Mouse (Mus musculus) E14TG2a.4 (cell line): ENCODE data around the gene Tbc1d22a.
A peak's percentile ranks its signal among the peaks of the same experiment; 100 is the strongest.
"Not testable (repeated sequence)": the region's sequence is repeated elsewhere in the genome, so short reads cannot be mapped to it uniquely, and the experiment has no call there.

ENCODE experiments used
- H3K27me3 ChIP-seq: 2 replicates; pipeline ENCODE4 v1.6.1; 2014; ENCODE audit warnings: low read length, control low read depth; ENCODE audit not compliant: insufficient read depth
- H3K36me3 ChIP-seq: 2 replicates; pipeline ENCODE4 v1.6.1; 2014; ENCODE audit warnings: low read length, control low read depth; ENCODE audit not compliant: insufficient read depth
- H3K4me1 ChIP-seq: replicated peaks from 2 replicates; pipeline ENCODE4 v1.6.1; 2014; ENCODE audit warnings: low read depth, low read length, control low read depth
- H3K4me3 ChIP-seq: replicated peaks from 2 replicates; pipeline ENCODE4 v1.5.1; 2014; ENCODE audit warnings: mild to moderate bottlenecking, low read length
- H3K9me3 ChIP-seq: 2 replicates; pipeline ENCODE4 v1.6.1; 2014; ENCODE audit warnings: low read length, control low read depth
- CTCF ChIP-seq: conservative IDR thresholded peaks from 2 replicates; pipeline ENCODE4 v1.5.1; 2014; ENCODE audit warnings: low read length
- NANOG ChIP-seq: IDR thresholded peaks from 2 replicates; pipeline ENCODE4 v1.6.1; 2014; ENCODE audit warnings: borderline replicate concordance, low read length, mixed read lengths
- POU5F1 ChIP-seq: IDR thresholded peaks from 2 replicates; pipeline ENCODE4 v1.6.1; 2014; ENCODE audit warnings: low read length, borderline replicate concordance

The Tbc1d22a gene

DNA sequence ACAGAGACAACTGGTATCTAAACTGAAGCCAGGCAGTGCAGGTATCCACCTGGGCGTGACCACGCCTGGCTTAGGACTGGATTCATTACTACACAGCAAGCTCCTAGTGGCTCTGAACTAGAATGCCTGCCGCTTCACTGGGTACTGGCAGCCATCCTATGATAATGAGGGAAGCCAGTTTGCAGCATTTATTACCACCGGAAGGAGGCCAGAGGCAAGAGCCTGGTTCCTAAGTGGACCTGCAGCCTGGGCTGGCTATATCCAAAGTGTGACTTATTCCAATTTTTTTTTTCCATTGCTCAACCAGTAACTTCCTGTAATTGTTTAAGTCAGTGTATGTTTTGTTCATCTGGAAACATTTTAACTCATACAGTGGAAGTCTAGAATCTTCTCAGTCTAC, 7.9 kb upstream of the Tbc1d22a start:
- Histone ChIP-seq H3K4me3 (no peak overlapping the region), H3K27me3 (peaks cover 4% of the 10 kb centered on the region; the same call in 1 of the 2 replicates), H3K36me3 (peaks cover 13% of the 10 kb centered on the region), H3K4me1 (peaks cover 49% of the 10 kb centered on the region), H3K9me3 (no peaks in the 10 kb centered on the region)
- no peak for TF ChIP-seq POU5F1
- no peak for TF ChIP-seq NANOG
- no peak for TF ChIP-seq CTCF

DNA sequence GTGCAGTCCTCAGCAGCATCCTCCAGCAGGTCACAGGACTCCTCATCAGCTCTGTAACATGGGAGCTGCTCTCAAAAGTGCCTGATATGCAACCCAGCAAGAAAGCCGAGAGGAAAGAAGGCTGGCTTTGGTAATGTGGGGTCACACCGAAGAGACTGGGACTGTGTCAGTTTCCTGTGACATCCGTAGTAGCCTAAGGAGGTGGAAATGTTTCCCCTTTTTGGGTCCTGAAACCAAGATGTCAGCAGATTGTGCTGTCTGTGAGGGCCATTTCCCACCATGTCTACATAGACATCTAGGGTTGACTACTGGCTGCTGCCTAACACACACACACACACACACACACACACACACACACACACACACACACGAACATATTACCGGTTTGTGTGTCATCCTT, 2.1 kb upstream of the Tbc1d22a start:
- Histone ChIP-seq H3K36me3 (peaks cover 21% of the 10 kb centered on the region), H3K4me1 (peaks cover 37% of the 10 kb centered on the region)
- H3K27me3 ChIP-seq, H3K4me3 ChIP-seq, H3K9me3 ChIP-seq: not testable (repeated sequence)

DNA sequence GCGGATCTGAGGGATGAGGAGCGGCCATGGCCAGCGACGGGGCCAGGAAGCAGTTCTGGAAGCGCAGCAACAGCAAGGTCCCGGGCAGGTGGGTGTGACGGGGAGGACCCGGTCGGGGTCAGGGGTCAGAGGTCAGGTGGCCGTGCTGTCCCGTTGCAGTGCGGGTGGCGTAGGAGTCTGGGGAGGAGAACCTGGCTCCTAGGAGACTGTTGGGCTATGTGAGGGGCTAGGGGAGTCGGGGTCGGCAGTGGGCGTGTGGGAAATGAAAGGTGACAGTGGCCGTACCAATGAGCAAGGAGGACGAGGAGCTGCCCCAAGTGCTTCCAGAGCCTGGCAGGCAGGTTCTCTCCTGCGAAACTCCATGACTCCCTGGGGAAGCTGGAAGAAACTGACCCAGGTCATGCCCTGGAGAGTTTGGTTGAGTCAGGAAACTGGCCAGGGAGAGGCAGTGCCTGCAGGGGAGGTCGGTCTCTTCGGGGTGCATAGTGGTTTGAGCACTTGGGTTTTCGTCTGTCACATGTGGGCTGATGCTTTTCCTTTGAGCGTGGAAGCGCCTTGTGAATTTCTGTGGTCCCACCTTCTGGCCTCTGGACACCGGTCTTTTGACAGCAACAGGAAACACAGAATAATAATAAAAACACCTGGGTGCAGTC, 416 bp downstream of the Tbc1d22a start:
- peaks cover 21% of the 10 kb centered on the region for H3K36me3 ChIP-seq
- peak overlapping the region; percentile 97 for H3K4me3 ChIP-seq
- TF ChIP-seq NANOG (no peak), POU5F1 (no peak), CTCF (no peak)
- no peaks in the 10 kb centered on the region for H3K27me3 ChIP-seq
- H3K9me3 ChIP-seq, result no peaks in the 10 kb centered on the region
- H3K4me1 ChIP-seq, result peaks cover 33% of the 10 kb centered on the region

DNA sequence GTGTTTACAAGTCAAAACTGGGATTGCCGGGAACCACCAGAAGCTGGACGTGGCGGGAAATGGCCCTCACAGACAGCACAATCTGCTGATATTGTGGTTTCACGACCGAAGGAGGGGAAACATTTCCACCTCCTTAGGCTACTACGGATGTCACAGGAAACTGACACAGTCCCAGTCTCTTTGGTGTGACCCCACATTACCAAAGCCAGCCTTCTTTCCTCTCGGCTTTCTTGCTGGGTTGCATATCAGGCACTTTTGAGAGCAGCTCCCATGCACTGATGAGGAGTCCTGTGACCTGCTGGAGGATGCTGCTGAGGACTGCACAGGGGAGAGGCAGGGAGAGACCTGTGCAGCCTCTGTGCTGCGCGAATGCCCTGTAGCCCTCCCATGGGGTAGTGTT, 2.4 kb downstream of the Tbc1d22a start:
- H3K4me1 ChIP-seq, result peaks cover 49% of the 10 kb centered on the region
- not testable (repeated sequence) for H3K27me3 ChIP-seq, H3K36me3 ChIP-seq, H3K4me3 ChIP-seq, H3K9me3 ChIP-seq

DNA sequence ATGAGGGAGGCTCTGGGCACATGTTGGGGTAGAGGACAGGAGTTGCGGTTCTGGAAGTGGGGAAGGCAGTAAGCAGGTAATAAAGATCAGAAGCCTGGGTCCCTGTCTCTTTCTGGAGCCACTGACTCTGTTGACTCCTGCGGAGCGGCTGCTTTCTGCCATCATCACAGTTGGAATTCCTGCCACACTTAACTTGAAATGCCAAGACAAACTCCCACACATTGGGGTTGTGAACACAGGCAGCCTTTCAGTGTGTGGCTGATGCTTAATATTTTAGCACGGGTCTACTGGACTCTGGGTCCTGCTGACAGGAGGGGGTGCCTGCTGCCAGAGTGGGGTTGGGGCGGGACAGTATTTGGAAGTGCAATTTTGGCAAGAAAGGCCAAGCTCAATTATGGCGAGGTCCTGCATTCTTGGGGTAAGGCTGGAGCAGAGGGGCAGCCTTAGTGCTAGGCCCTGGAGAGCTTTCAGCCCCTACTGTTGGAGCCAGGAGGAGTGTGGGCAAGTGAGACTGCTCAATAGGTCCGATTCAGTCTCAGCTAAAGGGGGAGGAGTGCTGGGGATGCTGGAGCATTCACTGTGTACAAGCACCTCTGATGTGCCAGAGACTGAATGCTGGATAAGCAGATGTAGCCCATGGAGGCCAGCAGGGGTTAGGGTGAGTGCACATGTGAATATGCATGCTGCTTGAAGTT, 5.4 kb downstream of the Tbc1d22a start:
- H3K4me3 ChIP-seq, result no peak overlapping the region
- no peaks in the 10 kb centered on the region for H3K27me3 ChIP-seq
- no peak for TF ChIP-seq CTCF
- TF ChIP-seq POU5F1, result no peak
- no peak for TF ChIP-seq NANOG
- no peaks in the 10 kb centered on the region for H3K36me3 ChIP-seq
- H3K9me3 ChIP-seq, result peaks cover 9% of the 10 kb centered on the region
- peaks cover 33% of the 10 kb centered on the region for H3K4me1 ChIP-seq

DNA sequence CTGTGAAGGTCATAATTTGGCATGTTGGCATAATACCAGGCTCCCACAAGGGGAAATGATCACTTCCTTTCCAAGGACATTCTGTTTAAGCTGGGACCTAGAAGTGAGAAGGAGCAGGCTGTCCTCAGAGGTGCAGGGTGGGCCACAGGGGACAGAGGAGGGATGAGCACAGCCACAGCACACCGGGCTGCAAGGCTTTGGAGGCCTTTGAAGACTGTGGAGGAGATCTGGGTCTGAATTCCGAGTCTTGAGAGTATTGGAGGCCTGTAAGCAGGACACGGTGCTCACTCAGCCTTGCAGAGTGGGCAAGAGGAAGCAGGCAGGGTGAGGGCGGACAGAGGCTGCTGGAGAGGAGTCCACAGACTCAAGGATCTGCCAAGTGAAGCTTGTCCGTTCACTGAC, 6.0 kb downstream of the Tbc1d22a start:
- Histone ChIP-seq H3K27me3 (no peaks in the 10 kb centered on the region), H3K36me3 (no peaks in the 10 kb centered on the region), H3K4me1 (peaks cover 30% of the 10 kb centered on the region), H3K9me3 (peaks cover 9% of the 10 kb centered on the region), H3K4me3 (no peak overlapping the region)
- no peak for TF ChIP-seq NANOG
- TF ChIP-seq CTCF, result no peak
- no peak for TF ChIP-seq POU5F1

DNA sequence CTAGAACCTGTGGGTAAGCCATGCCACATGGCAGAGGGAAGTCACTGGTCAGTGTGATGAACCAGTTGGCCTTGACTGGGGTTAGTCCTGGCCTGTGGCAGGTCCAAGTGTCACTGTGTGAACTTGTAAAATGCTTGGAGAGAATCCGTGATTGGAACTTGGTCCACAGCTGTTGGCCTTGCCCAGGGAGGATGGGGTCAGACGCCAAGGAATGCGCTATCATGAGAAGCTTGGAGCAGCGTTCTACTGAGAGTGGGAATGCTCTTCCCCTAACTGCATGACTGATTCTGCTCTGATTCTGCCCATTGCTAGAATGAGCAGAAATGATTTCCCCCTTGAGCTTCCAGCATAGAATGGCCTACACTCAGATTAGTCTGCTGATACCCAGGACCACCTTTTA, 6.5 kb downstream of the Tbc1d22a start:
- TF ChIP-seq NANOG, result no peak
- TF ChIP-seq CTCF, result no peak
- no peak for TF ChIP-seq POU5F1
- H3K9me3 ChIP-seq, result peaks cover 9% of the 10 kb centered on the region
- peaks cover 30% of the 10 kb centered on the region for H3K4me1 ChIP-seq

DNA sequence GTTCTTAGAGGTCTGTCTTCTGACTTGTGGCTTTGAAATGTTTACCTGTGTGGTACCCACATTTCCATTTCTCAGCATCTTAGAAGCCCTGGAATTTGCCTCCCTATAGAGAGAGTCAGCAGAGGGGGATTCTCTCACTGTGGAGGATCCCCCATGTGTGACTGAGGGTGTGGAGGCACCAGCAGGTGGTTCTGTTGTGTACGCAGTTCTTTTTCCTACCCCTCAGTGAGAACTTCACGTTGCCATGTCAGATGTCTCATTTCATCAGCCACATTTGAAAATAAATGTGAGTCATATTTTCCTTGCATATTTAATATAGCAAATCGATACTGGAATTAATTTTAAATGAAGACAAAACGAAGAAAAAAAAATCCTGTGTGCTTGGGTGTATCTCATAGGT, 7.1 kb downstream of the Tbc1d22a start:
- H3K4me1 ChIP-seq, result peaks cover 30% of the 10 kb centered on the region
- no peaks in the 10 kb centered on the region for H3K27me3 ChIP-seq
- TF ChIP-seq CTCF (no peak), POU5F1 (no peak), NANOG (no peak)
- H3K36me3 ChIP-seq, result no peaks in the 10 kb centered on the region
- H3K9me3 ChIP-seq, result peaks cover 9% of the 10 kb centered on the region
- no peak overlapping the region for H3K4me3 ChIP-seq

More for the DNA sequence above, 6.5 kb downstream of the Tbc1d22a start:
- Histone ChIP-seq H3K27me3 (no peaks in the 10 kb centered on the region), H3K36me3 (no peaks in the 10 kb centered on the region), H3K4me3 (no peak overlapping the region)

DNA sequence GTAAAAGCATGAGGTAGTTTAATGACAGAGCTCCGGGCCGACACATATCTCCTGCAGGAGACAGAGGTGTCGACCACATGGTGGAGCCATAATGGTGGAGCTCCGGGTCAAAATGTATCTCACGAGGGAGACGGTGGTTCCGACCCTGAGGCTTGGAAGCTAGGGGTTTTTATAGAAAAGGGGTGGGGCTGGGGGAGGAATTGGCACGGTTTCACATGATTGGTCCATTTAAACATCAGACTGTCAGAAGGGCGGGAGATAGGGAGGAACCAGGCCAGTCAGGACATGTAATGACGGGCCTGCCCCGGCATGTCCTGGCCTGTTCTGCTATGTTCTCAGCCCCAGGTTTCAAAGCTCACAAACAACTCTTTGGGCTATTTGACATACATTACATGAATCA, 7.6 kb downstream of the Tbc1d22a start:
- H3K9me3 ChIP-seq, H3K4me3 ChIP-seq, H3K27me3 ChIP-seq: not testable (repeated sequence)

More for the DNA sequence above, 7.6 kb downstream of the Tbc1d22a start:
- H3K4me1 ChIP-seq, result peaks cover 30% of the 10 kb centered on the region
- H3K36me3 ChIP-seq, result not testable (repeated sequence)
